Mouse (Mus musculus) telencephalon, adult 2 months (tissue): ENCODE results near the gene Btnl4.
"Not testable (repeated sequence)": the region's sequence is repeated elsewhere in the genome, so short reads cannot be mapped to it uniquely, and the experiment has no call there.

ENCODE experiments used
- DNase-seq: peaks from one replicate; pipeline ENCODE4 v3.0.0-alpha.2; 2011; ENCODE audit warnings: low read depth, low spot score

Btnl4 gene

DNA sequence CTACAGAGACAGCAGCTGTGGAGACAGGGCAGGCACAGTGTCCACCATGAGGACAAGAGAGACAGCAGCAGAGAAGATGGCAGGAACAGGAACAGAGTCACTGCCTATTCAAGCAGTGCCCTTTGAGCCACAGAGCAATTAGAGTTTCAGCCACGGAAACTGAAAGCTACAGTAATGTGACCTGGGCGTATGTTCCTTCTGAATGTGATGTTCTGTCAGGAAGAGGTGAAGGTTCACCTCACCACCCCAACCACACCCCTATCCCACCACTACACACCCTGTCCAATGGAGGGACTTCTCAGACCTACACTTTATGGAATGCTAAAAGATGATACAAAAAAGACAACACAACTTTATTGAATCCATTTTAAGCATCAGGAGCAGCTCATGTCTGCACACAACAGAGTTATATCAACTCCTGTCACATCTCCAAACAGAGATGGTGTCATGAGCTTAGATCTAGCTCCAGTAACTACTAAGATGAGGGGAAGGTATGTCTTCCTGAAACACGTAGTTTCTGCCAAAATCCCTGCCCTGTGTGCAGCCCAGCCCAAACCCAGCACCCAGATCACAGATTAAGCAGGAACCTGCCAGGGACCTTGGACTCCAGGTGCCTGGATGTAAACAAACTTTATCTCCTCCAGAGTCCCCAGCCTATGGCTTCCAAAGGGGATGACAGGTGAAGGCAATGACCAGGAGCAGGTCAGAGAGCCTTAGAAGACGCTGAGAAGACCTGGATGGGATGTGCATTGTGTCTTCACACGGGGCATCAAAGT lies at the start of gene Btnl4:
Gene Btnl4, minus strand, starts transcription at position 81 of the 776 bp plus-strand sequence.
- not testable (repeated sequence) for DNase-seq

DNA sequence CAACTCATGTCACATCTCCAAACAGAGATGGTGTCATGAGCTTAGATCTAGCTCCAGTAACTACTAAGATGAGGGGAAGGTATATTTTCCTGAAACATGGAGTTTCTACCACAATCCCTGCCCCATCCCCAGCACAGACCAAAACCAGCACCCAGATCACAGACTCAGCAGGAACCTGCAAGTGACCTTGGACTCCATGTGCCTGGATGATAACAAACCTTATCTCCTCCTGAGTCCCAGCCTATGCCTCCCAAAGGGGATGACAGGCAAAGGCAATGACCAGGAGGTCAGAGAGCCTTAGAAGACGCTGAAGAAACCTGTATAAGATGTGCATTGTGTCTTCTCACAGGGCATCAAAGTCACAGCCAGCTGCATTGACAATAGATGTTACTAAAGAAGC lies 41.9 kb upstream of the Btnl4 start:
- no peak for DNase-seq

DNA sequence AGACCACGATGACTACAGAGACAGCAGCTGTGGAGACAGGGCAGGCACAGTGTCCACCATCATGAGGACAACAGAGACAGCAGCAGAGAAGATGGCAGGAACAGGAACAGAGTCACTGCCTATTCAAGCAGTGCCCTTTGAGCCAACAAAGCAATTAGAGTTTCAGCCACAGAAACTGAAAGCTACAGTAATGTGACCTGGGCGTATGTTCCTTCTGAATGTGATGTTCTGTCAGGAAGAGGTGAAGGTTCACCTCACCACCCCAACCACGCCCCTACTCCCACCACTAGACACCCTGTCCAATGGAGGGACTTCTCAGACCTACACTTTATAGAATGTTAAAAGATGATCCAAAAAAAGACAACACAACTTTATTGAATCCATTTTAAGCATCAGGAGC lies 41.5 kb upstream of the Btnl4 start:
- not testable (repeated sequence) for DNase-seq

DNA sequence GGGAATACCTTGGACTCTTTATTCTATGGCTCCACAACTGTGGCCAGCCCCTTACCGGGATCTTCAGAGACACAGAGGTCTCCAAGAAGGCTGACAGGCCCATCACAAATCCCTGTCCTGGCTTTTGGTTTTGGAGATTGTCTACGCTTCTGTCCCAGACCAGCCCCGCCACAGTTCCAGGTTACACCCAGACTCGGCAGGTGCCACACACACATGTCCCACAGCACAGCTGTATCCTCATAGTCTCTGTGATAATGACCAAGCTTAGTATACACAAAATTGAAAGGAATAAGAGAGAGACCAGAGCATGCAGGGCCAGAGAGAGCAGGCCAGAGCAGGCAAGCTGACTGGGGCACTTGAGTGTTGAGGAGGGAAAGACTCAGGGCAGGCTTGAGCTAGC lies 40.7 kb upstream of the Btnl4 start:
- DNase-seq, result no peak

DNA sequence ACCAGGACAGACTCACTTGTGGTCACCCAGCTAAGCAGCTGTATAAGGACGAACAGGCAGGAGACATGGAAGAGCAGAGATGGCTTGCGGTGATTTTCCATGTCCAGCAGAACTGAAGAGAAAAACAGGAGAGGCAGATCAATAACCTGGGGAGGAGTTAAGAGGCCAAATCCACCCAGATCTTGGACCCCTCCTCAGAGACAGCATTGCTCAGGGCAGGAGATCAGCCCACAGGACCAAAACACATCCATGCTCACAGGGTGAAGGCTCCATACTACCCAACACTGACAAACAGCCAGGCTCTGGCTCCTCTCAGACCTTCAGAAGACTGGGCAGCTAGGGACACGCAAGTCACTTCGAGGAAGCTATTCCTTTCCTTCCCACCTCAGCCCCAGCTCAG lies 40.1 kb upstream of the Btnl4 start, which contains the start of gene Btnl6:
Gene Btnl6, minus strand, starts transcription at position 101 of the 400 bp plus-strand sequence.
- DNase-seq, result no peak

DNA sequence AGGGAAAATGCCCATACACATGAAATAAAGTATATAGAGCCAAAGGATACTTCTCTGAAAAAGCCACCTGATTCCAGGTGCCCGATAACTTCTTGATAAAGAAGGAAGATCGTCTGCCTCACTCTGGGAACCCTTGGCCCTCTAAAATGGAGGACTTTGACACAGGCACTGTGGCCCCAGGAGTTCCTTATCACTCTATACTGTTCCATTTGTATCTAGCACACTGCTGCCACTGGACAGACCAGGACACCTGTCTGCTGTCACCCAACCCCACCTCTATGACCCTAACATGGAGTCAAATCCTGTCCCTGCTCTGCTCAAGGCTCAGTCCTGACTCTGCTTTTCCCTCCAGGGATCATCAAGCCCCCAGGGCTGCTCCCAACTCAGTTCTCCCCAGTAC lies 39.4 kb upstream of the Btnl4 start:
- no peak for DNase-seq

DNA sequence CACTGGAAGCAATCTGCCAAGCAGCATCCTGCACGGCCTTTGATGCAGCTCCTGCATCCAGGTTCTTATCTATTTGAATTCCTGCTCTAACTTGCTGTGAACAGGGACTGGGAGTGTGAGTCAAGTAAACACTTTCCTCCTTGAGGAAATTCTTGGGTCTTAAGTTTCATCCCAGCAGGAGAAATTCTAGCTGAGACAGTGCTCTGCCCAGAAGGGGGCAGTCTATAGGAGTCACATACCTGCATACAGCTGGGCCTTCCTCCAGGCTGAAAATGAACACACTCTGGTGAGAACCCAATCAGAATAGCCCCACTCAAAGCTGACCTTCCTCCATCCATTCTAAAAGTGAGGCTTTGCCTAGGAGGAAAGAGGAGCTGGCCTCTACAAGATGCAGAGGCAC lies 34.6 kb upstream of the Btnl4 start:
- DNase-seq, result not testable (repeated sequence)

DNA sequence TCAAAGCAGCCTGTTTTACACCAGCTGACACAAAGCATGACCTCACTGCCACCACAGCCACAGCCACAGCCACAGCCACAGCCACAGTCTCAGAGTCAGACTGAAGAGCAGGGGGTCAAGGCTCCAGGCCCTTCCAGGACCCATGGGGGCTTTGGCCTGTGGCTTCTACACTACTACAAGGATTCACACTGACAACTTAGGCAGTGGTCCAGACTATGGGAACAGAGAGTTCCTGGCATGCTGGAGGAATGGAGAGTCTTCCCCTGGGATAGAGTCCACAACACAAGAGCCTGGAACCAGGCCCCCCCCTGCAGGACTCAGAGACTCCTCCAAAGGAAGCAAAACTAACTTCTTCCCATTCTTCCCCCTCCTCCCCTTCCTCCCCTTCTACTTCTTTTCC lies 30.5 kb upstream of the Btnl4 start:
- DNase-seq, result no peak

DNA sequence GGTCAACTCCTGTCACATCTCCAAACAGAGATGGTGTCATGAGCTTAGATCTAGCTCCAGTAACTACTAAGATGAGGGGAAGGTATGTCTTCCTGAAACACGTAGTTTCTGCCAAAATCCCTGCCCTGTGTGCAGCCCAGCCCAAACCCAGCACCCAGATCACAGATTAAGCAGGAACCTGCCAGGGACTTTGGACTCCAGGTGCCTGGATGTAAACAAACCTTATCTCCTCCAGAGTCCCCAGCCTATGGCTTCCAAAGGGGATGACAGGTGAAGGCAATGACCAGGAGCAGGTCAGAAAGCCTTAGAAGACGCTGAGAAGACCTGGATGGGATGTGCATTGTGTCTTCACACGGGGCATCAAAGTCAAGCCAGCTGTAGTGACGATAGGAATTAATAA lies 20.6 kb upstream of the Btnl4 start:
- not testable (repeated sequence) for DNase-seq

DNA sequence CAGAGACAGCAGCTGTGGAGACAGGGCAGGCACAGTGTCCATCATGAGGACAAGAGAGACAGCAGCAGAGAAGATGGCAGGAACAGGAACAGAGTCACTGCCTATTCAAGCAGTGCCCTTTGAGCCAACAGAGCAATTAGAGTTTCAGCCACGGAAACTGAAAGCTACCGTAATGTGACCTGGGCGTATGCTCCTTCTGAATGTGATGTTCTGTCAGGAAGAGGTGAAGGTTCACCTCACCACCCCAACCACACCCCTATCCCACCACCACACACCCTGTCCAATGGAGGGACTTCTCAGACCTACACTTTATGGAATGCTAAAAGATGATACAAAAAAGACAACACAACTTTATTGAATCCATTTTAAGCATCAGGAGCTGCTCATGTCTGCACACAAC lies 20.2 kb upstream of the Btnl4 start:
- DNase-seq, result not testable (repeated sequence)

DNA sequence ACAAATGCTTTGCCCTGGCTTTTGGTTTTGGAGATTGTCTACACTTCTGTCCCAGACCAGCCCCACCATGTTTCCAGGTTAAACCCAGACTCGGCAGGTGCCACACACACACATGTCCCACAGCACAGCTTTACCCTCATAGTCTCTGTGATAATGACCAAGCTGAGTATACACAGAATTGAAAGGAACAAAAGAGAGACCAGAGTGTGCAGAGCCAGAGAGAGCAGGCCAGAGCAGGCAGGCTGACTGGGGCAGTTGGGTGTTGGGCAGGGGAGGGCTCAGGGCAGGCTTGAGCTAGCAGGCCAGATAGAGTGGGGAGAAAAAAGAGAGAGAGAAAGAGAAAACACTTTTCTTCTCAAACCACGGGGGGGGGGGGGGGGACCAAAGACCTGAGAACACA lies 19.4 kb upstream of the Btnl4 start:
- DNase-seq, result no peak

DNA sequence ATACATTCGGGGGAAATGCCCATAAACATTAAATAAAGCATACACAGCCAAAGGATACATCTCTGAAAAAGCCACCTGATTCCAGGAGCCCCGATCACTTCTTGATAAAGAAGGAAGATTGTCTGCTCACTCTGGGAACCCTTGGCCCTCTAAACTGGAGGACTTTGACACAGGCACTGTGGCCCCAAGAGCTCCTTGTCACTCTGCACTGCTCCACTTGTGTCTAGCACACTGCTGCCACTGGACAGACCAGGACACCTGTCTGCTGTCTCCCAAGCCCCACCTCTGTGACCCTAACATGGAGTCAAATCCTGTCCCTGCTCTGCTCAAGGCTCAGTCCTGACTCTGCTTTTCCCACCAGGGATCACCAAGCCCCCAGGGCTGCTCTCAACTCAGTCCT lies 18.0 kb upstream of the Btnl4 start:
- not testable (repeated sequence) for DNase-seq

DNA sequence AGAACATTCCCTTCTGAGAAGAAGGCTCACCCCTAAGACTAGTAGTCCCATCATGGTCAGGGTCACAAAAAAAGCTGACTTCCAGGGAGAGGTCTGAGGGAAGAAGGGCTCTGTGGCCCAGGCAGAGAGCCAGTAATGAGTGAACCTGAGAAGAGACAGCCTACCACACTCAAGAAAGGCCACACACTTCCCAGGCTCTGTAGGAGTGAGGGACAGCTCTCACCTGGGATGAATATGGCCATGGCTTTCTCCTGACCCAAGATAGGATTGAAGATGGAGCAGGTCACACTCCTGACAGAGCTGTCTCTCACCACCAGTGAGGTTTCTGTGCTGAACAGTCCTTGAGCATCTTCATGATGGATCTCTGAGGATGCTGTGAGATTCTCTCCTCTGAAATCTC lies 15.7 kb upstream of the Btnl4 start:
- DNase-seq, result no peak

DNA sequence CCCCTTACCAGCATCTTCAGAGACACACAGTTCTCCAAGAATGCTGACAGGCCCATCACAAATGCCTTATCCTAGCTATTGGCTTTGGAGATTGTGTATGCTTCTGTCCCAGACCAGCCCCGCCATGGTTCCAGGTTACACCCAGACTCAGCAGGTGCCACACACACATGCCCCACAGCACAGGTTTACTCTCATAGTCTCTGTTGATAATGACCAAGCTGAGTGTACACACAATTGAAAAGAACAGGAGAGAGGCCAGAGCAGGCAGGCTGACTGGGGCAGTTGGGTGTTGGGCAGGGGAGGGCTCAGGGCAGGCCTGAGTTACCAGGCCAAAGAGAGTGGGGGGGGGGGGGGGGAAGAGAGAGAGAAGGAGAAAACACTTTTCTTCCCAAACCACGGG lies 691 bp downstream of the Btnl4 start:
- no peak for DNase-seq

DNA sequence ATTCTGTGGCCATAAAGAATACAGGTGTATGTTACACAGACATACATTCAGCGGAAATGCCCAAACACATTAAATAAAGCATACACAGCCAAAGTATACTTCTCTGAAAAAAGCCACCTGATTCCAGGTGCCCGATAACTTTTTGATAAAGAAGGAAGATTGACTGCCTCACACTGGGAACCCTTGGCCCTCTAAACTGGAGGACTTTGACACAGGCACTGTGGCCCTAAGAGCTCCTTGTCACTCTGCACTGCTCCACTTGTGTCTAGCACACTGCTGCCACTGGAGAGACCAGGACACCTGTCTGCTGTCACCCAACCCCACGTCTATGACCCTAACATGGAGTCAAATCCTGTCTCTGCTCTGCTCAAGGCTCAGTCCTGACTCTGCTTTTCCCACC lies 2.1 kb downstream of the Btnl4 start:
- DNase-seq, result no peak

DNA sequence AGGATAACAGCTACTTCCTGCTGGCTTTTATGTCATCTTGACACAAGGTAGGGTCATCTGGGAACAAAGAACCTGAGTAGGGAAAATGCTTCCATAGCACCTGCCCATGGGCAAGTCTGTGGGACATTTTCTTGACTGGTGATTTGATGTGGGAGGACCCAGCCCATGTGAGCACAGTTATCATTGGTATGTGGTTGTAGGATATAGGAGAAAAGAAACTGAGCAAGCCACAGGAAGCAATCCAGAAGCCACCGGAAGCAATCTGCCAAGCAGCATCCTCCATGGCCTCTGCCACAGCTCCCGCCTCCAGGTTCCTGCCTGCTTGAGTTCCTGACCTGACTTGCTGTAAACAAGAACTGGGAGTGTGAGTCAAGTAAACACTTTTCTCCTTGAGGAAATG lies 6.6 kb downstream of the Btnl4 start:
- DNase-seq, result no peak

DNA sequence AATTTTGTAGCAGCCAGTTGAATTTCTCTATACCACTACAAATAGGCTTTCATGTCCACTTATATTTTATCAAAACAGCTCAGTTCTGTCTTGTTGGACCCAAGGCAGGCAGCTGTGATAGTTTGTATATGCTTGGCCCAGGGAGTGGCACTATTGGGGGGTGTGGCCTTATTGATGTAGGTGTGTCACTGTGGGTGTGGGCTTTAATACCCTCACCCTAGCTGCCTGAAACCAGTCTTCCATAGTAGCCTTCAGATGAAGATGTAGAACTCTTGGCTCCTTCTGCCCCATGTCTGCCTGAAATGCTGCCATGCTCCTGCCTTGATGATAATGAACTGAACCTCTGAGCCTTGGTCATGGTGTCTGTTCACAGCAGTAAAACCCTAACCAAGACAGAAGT lies 11.2 kb downstream of the Btnl4 start:
- DNase-seq, result not testable (repeated sequence)

DNA sequence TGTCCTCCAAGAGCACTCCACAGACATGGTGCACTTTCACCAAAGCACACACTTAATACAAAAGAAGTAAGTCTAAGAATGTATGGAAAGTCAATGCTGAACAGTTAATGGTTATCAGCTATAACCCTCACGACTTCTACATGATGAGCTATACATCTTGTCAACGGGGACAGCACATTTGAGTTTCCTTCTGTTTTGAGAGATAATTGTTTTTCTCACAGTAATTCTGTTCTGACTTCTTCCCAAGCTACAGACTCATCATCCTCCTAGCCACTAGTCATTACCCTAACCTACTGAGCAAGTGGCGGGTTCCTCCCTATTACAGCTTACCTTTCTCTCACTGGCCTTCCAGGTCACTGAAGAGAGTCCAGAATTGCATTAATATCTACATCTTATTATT lies 17.9 kb downstream of the Btnl4 start:
- DNase-seq, result no peak

DNA sequence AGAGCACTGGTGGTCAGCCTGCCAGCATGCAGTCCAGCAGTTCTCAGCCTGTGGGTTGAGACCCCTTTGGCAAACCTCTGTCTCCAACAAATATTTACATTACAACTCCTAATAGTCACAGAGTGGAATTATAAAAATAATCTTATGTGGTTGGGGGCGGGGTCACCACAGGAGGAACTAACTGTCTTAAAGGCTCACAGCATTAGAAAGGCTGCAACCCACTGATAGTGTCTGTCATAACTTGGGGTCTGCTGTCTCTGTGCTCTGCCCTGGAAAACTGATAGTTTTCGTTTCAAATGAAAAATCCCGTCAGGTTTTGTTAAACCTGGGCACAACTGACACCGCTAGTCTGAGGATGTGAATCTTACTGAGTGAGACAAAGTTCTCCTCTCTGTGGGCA lies 19.4 kb downstream of the Btnl4 start:
- DNase-seq, result no peak

DNA sequence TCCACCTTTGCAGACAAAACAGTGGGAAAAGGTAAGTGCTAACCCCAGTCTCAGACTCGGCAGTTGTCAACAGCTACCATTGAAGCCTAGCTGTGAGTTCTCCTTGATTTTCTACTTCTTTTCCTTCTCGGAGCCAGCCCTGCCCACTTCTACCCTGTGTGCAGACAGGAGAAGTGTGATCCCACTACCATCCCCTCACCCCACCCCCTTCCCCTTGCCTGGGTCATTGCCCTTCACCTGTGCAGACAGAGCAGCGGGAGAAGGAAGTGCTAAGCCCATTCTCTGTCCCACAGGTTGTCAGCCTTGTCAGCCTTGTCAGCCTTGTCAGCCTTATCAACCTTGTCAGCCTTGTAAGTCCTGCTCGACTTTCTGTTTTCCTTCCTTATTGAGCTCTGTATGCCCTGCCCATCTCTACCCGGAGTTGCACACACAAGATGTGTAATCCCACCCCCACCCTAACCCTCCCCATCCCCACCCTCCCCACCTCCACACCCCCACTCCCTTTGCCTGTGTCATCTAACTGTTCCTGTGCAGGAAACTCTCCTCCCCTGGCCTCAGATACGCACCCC lies 28.6 kb downstream of the Btnl4 start:
- no peak for DNase-seq

DNA sequence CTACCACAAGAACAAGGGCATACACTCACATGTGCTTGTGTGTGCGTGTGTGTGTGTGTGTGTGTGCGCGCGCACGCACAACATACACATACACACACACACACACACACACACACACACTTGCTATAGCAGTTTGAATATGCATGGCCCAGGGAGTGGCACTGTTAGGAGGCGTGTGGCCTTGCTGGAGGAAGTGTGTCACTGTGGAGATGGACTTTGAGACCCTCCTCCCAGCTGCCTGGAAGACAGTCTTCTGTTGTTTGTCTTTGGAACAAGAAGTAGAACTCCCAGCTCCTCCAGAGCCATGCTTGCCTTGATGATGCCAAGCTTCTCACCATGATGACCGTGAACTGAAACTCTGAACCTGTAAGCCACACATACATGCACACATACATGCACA lies 35.1 kb downstream of the Btnl4 start:
- DNase-seq, result no peak

DNA sequence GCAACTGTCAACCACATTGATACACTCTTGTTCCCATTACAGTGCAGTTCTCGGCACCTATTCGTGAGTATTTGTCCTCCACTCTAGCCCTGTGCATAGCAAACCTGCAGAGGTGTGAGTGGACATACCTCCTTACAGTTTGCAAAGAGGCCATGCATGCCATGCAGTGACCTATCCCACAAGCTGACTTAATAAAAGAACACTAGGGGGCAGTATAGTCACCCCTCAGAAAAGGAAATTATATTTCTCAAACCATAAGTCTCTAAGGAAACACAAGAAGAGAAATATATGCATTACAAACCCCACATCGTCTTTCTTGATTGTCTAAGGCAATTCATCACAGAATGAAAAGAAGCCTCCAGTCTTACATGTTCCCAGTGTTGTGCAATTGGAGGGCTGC lies 37.3 kb downstream of the Btnl4 start:
- no peak for DNase-seq

DNA sequence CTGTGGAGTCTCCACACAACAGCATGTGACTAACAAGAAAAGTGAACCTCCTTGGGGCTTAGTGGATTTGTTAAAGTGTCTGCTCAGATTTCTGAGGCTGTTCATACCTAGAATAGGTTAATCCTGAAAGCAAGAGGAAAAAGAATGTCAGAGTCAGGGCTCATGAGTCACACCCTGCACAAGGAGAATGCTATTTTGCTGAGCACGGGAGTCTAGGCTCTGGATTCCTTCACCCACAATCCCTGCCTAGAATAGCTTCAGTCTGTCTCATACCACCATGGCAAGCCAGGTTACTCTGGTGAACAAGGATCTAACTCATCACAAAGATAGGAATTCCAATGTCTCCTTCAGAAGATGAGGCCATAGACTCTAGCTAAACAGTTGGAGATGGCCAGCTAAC lies 38.5 kb downstream of the Btnl4 start:
- DNase-seq, result no peak

DNA sequence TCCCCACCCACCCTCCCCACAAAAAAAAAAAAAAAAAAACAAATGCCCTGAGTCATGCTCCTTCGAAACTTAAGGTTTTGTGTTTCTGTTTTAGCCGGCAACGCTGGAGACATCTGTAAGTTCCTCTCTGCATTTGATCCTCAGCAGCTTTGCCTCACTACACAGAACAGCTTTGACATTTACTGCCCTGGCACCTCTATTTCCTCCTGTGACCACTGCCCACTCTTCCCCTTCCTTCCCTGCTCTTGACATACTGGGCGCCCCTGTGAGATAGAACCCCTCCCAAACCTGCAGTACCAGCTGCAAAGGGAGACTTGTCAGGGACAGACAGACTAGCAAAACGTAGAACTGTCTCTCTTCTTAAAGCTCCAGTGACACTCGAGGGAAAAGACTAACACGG lies 39.5 kb downstream of the Btnl4 start:
- DNase-seq, result no peak
